Mouse (Mus musculus) kidney, postnatal 4 days (tissue): Measurements from ENCODE around the gene Gm10945.

Source experiments
- DNase-seq, 2 experiments: peaks; one replicate each; pipeline ENCODE4 v3.0.0; 2021; ENCODE audit warnings: mixed read lengths in 2 of 2

The Gm10945 gene

GRCm38 (mm10) chr10:6761287-6761811 is at the start of gene Gm10945:
Gene Gm10945, minus strand, starts transcription at chr10:6761761.
- DNase-seq: peak; percentile 64 to 71

GRCm38 (mm10) chr10:6790226-6790625 is 28.7 kb upstream of the Gm10945 start:
- no peak for DNase-seq

- peak; percentile 87 for DNase-seq
Measured at GRCm38 (mm10) chr10:6788517-6789237, 27.1 kb upstream of the Gm10945 start.

DNA sequence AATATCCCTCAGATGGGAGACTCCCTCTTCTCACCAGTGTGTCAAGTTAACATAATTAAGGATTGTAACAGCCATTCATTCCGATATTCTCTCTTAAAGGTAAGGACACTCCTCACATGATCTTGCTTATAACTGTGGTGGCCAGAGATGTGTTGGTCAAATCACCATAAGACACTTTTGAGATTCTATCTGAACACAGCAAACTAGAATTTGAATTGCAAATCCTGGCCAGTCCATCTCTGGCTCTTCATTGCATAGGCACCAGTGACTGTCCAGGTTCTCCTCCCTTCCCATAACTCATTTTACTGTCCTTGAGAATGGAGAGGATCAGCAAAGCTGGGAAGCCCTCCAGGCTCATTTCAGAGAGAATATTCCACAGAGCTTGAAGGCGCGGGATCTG is 3.4 kb downstream of the Gm10945 start, which contains the start of gene Oprm1:
Gene Oprm1 (plus strand): TSS at position 301 of the 400 bp plus-strand sequence.
- DNase-seq: no peak

DNA sequence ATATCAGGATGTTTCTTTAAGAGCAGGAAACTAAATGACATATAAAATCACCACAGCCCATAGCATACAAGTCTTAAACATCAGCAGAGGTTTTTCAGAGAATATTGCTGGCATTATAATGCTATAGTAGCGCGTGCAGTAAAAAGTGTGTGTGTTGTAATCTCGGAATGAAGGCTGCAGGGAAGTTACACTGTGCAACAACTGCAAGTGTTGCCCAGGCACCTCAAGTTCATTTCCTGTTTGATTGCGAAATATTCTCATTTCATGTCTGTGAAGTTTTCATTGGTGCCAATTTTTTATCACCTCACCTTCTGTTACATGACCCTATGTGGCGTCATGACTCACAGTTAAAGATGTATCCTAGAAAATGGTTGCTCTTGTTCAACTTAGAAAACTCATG is 8.2 kb downstream of the Gm10945 start:
- no peak for DNase-seq

DNA sequence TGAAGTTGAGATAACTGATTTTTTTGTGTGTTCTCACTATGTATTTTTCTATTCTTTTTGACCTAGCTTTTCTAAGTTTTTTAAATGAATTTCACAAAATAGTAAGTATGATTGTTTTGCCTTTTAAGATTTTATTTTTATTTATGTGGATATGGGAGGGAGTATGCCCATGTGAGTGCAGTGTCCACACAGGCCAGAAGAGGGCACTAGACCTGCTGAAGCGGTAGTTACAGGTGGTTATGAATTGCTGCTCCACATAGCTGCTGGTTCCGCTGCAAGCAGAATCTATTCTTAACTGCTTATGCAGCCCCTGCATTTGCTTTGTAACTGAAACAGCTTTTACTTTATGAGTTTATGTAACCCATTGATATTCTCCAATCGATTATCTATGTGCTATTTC is 33.1 kb downstream of the Gm10945 start:
- DNase-seq: peak; percentile 3 to 4

DNA sequence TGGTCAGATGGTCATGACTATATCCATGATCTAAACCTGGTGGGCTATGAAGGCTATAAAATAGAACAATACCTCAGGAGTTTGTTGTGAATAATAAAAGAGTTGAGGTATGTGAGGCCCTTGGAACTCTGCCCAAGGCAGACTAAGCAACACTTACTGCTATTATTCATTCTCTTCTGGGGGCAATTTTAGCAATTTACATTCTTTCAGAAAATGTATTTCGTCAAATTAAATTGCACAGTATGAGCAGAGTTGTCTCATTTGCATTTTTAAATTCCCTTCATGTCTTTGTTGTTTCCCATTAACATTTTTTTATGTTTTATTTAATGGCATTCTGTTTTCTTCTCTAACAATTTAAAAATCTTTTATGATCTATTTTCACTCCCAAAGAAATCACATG is 37.8 kb downstream of the Gm10945 start:
- DNase-seq: no peak

GRCm38 (mm10) chr10:6717181-6717948 is 44.2 kb downstream of the Gm10945 start:
- no peak for DNase-seq

DNA sequence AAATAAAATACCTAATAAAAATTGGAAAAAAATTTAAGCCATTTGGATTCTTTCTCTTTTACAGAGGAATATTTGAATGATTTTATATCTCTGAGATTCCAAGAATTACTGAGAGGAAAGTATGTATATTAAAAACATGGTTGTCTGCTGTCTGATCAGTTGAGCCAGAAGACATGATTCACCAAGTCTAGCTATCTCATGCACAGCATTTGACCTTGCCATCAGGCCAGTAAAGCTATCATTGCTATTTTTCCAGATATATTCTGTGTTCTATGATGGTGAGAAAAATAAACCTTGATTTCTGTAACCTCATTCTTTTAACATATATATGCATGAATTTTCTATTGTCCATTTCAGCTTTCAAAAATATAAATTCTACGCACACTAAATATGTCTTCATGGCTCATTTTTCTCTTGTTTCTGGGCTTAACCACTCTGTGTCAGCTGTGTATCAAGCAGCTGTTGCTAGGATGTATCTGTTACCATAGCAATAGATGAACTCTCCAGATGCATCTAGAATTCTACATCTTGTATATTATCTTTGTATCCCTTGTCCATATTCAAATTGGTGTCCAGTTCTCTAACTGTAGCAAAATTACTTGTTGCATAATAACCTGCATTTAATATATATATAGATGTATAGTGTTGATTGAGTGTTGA is 56.2 kb downstream of the Gm10945 start:
- no peak for DNase-seq

- DNase-seq: peak; percentile 35 to 47
Measured at GRCm38 (mm10) chr10:6694218-6694850, 67.2 kb downstream of the Gm10945 start.
